In genomic region chr4:145203305-145203704, GRCm38 (mm10) we compare ENCODE assay signal across 17 mouse cellular contexts.
"Had no signal": no experiment of that assay in that cellular context is flagged by ENCODE, and none has a peak within 500 bp of the region (broad histone marks: within the 10 kb centered on the region; RNA-seq: fewer than 3 reads in every experiment).

No protein-coding gene starts in this region.

- DNase-seq: retina, postnatal 1 day; right cerebral cortex, adult 18-20 months; right cerebral cortex, postnatal 14 days; right cerebral cortex, postnatal 25 days; right cerebral cortex, postnatal 4 days; spleen, adult 18-20 months; thymus, adult 18-20 months; thymus, adult 2 months; thymus, postnatal 14 days; thymus, postnatal 25 days; thymus, postnatal 36 days; thymus, postnatal 4 days had no signal

- H3K9me3 ChIP-seq: neural tube, embryonic 12.5 days; neural tube, embryonic 13.5 days; neural tube, embryonic 15.5 days; stomach, embryonic 15.5 days had no signal

- H3K27me3 ChIP-seq: neural tube, embryonic 12.5 days; neural tube, embryonic 13.5 days; neural tube, embryonic 15.5 days; stomach, embryonic 15.5 days had no signal

- H3K4me1 ChIP-seq: neural tube, embryonic 12.5 days; neural tube, embryonic 13.5 days; neural tube, embryonic 15.5 days had no signal

- H3K9ac ChIP-seq: neural tube, embryonic 12.5 days; neural tube, embryonic 13.5 days; neural tube, embryonic 15.5 days; stomach, embryonic 15.5 days had no signal

- H3K27ac ChIP-seq: neural tube, embryonic 12.5 days; neural tube, embryonic 13.5 days; neural tube, embryonic 15.5 days; stomach, embryonic 15.5 days; stomach, postnatal 0 days had no signal

- H3K4me2 ChIP-seq: neural tube, embryonic 12.5 days; neural tube, embryonic 13.5 days; neural tube, embryonic 15.5 days; stomach, embryonic 15.5 days had no signal

- H3K4me3 ChIP-seq: neural tube, embryonic 12.5 days; neural tube, embryonic 13.5 days; neural tube, embryonic 15.5 days; stomach, embryonic 15.5 days had no signal

- H3K36me3 ChIP-seq: neural tube, embryonic 12.5 days; neural tube, embryonic 13.5 days; neural tube, embryonic 15.5 days; stomach, embryonic 15.5 days had no signal
